Mouse (Mus musculus) lung, embryonic 14.5 days (tissue): ENCODE measurements around the gene Ube2b. TPM values are rescaled to one million over a fixed set of nuclear protein-coding genes. Genes with fewer than 3 reads are reported as not detected.

Source experiments
- ATAC-seq: fragments of 200-750 bp; cut with Nextera tagmentation; 2 replicates; pipeline ENCODE4 v1.8.0; 2017; ENCODE audit warnings: mild to moderate bottlenecking, moderate TSS enrichment, moderate library complexity; ENCODE audit not compliant: insufficient read depth
- DNase-seq: peaks from one replicate; pipeline ENCODE4 v3.0.0-alpha.2; 2015
- H3K27ac ChIP-seq: fragments of 300-500 bp; sonication (generic); 2 replicates; pipeline ENCODE4 v1.5.1; 2014; ENCODE audit warnings: low read depth, mild to moderate bottlenecking, moderate library complexity
- H3K27me3 ChIP-seq: fragments of 300-500 bp; sonication (generic); 2 replicates; pipeline ENCODE4 v1.6.1; 2014; ENCODE audit warnings: low read length, control low read depth; ENCODE audit not compliant: insufficient read depth
- H3K36me3 ChIP-seq: fragments of 300-500 bp; sonication (generic); 2 replicates; pipeline ENCODE4 v1.6.1; 2014; ENCODE audit warnings: control low read depth; ENCODE audit not compliant: insufficient read depth
- H3K4me1 ChIP-seq: fragments of 300-500 bp; sonication (generic); 2 replicates; pipeline ENCODE4 v1.6.1; 2014; ENCODE audit warnings: antibody characterized with exemption, control low read depth; ENCODE audit not compliant: insufficient read depth
- H3K4me2 ChIP-seq: fragments of 300-500 bp; sonication (generic); 2 replicates; pipeline ENCODE4 v1.6.1; 2014; ENCODE audit warnings: mild to moderate bottlenecking
- H3K4me3 ChIP-seq: fragments of 300-500 bp; sonication (generic); 2 replicates; pipeline ENCODE4 v1.5.1; 2014; ENCODE audit warnings: low read depth, low read length
- H3K9ac ChIP-seq: fragments of 300-500 bp; sonication (generic); 2 replicates; pipeline ENCODE4 v1.6.1; 2014
- H3K9me3 ChIP-seq: fragments of 300-500 bp; sonication (generic); 2 replicates; pipeline ENCODE4 v1.6.1; 2016; ENCODE audit warnings: low read depth, low read length, control low read depth
- CTCF ChIP-seq: IDR thresholded peaks from 2 replicates; pipeline ENCODE4 v1.5.1; 2016; ENCODE audit warnings: antibody characterized with exemption, low read depth
- WGBS: fragments of 180-500 bp; shearing (Covaris S2); extraction: QIAGEN DNeasy Blood & Tissue Kit; methylation state at CpG from one replicate; pipeline ENCODE4 v1.1.7; 2014; 5-methylcytosine and 5-hydroxymethylcytosine counted together
- polyA plus RNA-seq: library from polyadenylated mRNA; unstranded; fragments of >200 nt; fragmentation: Nextera tagmentation; extraction: Ambion mirVana; gene quantifications from 2 replicates; pipeline ENCODE4 v1.2.1, GENCODE M21; 2014

Ube2b gene
- polyA plus RNA-seq, 1 experiment from 2014 or later: 128 TPM

- H3K4me2 ChIP-seq: no peak overlapping the region
- DNase-seq (no peak), ATAC-seq (no peak)
- no peaks in the 10 kb centered on the region for H3K4me1 ChIP-seq
- H3K36me3 ChIP-seq: no peaks in the 10 kb centered on the region
- no peaks in the 10 kb centered on the region for H3K9me3 ChIP-seq
- H3K27ac ChIP-seq: no peak overlapping the region
- WGBS: 44% methylated on average over 5 of the region's 5 CpGs
- TF ChIP-seq CTCF: no peak
- H3K4me3 ChIP-seq: no peak overlapping the region
- no peak overlapping the region for H3K9ac ChIP-seq
- H3K27me3 ChIP-seq: no peaks in the 10 kb centered on the region
Observed at GRCm38 (mm10) chr11:51935636-51936434, 64.7 kb downstream of the Ube2b start.

Other genes starting within 250 kb of the Ube2b start
- 16.3 and 16.8 TPM in 2 replicates for gene Sec24a, start 237.1 kb downstream of the Ube2b start, polyA plus RNA-seq
- gene Sar1b, start 237.1 kb downstream of the Ube2b start, polyA plus RNA-seq: 105 and 109 TPM in 2 replicates
- gene Jade2, start 143.1 kb downstream of the Ube2b start, polyA plus RNA-seq: 1.3 and 1.6 TPM in 2 replicates
- gene Cdkn2aipnl, start 33.1 kb downstream of the Ube2b start, polyA plus RNA-seq: 107 and 109 TPM in 2 replicates
- 8.5 and 9.4 TPM in 2 replicates for gene Cdkl3, start 3.5 kb upstream of the Ube2b start, polyA plus RNA-seq
- 94.0 and 95.3 TPM in 2 replicates for gene Ppp2ca, start 97.9 kb upstream of the Ube2b start, polyA plus RNA-seq
- not detected in 2 replicates for gene Olfr1373, start 144.8 kb upstream of the Ube2b start, polyA plus RNA-seq
- gene Olfr1371, start 213.2 kb upstream of the Ube2b start, polyA plus RNA-seq: not detected in 2 replicates
- 781 and 807 TPM in 2 replicates for gene Skp1a, start 231.2 kb upstream of the Ube2b start, polyA plus RNA-seq